Mouse (Mus musculus) CD4-positive, CD25-positive, alpha-beta regulatory T cell, adult 2 months (primary cell): Measurements from ENCODE around the gene Gm17409.

Experiments
- DNase-seq: peaks from one replicate; pipeline ENCODE4 v3.0.0-alpha.2; 2012; ENCODE audit warnings: low read depth, low spot score

Gm17409 gene

DNA sequence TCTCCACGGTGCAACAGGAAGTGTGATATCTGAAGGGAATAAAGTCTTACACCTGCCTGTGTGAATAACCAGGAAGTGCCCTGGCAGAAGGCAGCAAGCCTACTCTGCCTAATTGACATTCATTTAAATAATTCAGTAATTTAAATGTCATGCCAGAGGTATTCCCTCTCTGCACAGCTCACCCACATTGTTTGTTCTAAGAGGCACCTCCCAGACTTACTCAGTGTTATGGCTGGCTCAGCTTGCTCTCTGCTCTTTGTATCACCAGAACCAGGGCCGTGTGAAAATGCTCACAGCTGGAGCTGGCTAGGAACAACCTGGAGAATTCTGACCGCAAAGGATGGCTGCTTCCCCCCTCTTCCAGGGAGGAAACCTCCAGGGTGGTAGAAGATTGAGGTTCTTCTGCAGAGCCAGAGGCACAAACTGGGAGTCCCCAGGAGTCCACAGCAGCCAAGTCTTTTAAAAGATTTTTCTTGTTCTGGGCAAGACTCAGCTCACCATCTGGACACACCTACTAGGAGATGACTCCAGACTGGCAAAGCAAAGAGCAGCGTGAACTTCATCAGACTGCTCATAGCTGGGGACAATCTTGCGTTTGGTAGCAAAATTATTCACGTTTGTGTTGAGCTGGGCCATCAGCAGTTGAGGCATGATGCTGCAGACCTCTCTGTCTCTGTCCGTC, 14.5 kb downstream of the Gm17409 start:
- DNase-seq, result no peak

GRCm38 (mm10) chr2:58485152-58485551, 15.2 kb downstream of the Gm17409 start:
- no peak for DNase-seq

GRCm38 (mm10) chr2:58485683-58486082, 15.8 kb downstream of the Gm17409 start:
- DNase-seq, result no peak

- DNase-seq, result no peak
These were observed 16.7 kb downstream of the Gm17409 start for GRCm38 (mm10) chr2:58486441-58487278.

DNA sequence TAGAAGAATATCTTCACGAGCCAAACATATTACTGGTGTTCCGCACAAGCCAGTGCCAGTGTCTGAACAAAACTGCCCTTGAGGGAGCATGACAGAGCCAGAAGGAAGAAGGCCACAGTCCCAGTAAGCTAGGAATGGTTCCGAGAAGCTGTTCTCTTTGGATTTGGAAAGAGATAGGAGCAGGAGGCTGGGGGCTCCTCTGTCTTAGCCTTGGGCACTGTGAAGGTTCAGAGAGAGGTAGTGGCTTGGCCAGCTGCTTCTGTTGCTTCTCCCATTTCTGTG, 17.3 kb downstream of the Gm17409 start:
- no peak for DNase-seq

- DNase-seq, result no peak
These were observed 18.5 kb downstream of the Gm17409 start for GRCm38 (mm10) chr2:58488404-58488803.

GRCm38 (mm10) chr2:58489275-58489674, 19.4 kb downstream of the Gm17409 start:
- no peak for DNase-seq

DNA sequence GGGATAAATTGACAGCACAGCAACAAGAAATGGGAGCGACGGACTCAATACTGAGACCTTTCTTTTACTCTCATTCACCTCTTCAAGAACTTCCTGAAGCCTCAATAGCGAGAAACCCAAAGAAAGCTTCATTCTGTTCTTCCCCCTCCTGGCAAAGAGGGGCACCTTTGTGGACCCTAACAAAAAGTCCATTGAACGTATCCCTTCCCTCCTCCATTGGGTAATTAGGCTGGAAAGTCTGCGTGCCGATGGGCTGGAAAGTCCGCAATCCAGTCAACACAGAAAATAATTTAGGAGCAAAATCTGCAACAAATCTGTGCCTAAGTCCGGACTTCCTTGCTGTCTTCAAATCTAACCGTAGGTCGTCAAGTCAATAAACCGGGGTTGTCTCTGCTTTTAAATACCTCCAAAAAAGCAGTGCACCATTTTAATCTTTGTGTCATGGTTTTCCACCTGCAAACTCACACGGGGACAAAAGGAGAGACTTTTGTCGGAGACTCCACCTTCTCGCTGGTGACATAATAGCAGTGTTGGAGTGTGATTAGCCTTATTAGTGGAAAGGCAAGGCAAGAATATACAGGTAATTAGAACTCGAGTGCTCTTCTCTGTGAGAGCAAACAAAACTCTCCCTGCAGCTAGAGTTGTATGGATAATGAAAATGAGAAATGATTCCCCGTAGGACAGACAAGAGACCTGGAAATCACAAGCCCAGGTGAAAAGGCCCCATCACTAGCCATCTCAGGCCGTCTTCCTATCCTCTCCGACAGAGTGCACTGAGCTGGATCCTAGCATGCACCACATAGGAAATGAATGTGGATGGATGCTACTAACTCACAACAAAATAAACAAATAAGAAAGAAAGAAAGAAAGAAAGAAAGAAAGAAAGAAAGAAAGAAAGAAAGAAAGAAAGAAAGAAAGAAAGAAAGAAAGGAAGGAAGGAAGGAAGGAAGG, 24.0 kb downstream of the Gm17409 start:
- DNase-seq, result no peak

GRCm38 (mm10) chr2:58495271-58495670, 25.4 kb downstream of the Gm17409 start:
- no peak for DNase-seq

DNA sequence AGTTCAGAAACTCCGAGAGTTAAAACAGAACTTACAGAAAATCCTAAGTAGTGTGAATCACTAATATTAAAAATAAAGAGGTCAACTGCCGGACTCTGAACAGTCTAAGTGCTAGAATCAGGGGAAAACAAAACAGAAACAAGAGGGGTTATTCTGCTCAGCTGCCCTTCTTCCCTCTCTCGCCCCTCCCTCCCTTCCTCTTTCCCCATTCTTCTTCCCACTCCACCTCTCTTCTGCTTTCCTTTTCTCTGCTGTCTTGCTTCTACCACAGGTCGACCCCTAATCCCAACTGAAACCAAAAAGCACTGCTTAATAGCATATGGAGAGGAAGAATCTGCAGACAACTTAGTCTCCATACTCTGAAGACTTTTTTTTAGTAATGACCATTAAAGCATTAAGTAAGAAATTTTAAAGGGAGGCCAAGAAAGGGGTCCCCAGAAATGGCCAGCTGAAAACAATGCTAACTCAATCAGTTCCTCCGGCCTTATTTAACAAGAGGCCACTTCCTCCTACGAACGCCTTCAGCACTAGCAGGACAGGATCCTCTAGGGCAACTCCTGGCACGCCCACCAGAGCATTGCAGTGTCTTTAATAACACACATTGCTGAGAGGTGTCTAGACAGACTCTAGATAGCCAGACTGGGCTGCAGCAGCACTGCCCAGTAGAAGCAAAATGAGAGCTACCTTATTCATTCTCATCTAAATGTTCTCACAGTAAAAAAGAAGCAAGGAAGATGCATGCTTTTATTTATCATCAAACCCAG, 26.9 kb downstream of the Gm17409 start:
- DNase-seq, result no peak

DNA sequence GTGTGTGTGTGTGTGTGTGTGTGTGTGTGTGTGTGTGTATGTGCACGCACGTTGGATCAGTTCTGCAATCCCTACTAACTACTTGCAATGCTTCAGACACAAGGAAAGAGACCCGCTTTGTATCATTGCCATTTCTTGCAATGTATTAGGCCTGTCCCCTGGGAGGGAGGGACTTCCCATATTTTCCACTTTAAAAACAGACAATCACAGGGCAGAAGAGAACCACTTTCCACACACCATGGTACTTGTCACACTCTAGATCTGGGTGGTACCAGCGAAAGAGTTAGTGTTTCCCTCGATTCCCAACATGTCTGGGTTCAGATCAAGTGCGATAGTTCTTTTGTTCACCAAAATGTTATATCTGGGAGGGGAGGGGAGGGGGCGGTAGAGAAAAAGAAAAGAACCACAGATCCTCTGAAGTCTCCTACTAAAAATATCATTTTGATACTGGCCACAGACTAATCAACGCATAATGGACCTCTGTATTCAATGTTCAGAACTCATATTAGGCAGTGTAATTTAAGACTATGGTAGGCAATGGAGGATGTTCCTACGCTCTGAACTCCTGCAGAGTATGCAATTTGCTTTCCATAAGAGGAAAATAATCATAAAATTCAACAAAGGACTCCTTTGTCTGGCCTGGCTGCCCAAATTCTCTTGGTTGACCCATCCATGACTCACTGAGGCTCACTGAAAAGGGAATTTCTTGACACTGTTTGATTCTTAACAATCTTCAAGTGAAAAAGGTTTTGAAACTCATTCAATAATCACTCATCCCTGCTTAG, 35.6 kb downstream of the Gm17409 start:
- DNase-seq, result no peak

- DNase-seq, result no peak
These were observed 40.3 kb downstream of the Gm17409 start for GRCm38 (mm10) chr2:58510192-58510591.

- no peak for DNase-seq
These were observed 43.3 kb downstream of the Gm17409 start for GRCm38 (mm10) chr2:58513212-58513611.

- no peak for DNase-seq
These were observed 44.6 kb downstream of the Gm17409 start for GRCm38 (mm10) chr2:58514489-58514888.

- no peak for DNase-seq
These were observed 46.1 kb downstream of the Gm17409 start for GRCm38 (mm10) chr2:58516000-58516399.

- no peak for DNase-seq
These were observed 47.0 kb downstream of the Gm17409 start for GRCm38 (mm10) chr2:58516920-58517319.

DNA sequence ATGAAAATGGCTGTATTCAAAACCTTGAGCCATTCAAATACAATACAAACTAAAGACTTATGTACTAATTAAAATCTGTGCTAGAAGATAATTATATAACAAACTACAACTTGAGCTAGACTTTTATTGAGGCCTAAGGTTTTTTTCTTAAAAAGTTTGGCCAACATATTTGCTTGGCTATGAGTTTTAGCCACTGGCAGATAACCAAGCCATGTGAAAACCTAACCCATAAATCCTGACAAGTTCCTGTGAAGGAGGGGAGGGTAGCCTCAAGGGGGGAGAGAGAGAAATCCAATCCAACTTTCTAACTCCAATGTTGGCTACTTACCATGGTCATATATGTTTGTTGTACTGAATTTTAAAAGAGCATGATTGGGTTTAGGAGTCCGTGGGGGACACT, 48.6 kb downstream of the Gm17409 start:
- DNase-seq, result no peak
